Mouse (Mus musculus) NIH3T3 (cell line): ENCODE measurements around the gene Cbx7.
A peak's percentile ranks its signal among the peaks of the same experiment; 100 is the strongest.

Experiments
- DNase-seq: peaks from one replicate; pipeline ENCODE4 v3.0.0-alpha.2; 2012; ENCODE audit warnings: low read depth

The Cbx7 gene

GRCm38 (mm10) chr15:79970940-79971339, at the start of gene Cbx7:
Cbx7 (minus strand) TSS chr15:79971119.
- no peak for DNase-seq

DNA sequence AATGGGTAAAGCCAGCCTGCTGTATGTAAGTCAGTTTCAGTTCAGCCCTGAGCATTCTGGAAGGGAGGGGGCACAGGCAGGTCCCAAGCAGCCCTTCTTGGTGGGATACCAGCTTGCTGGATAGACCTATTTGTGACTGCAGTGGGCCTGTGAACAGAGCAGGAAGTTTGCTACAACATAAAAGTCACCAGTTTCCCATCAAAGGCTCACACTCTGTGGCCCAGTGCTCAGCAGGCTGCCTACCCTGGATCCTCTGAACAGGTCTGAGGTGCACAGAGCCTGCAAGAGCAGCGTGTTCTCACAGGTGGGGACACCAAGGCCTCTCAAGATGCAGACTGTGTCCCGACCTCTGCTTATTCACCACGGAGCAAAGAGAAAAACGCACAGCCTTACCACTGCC, 49.6 kb upstream of the Cbx7 start:
- no peak for DNase-seq

GRCm38 (mm10) chr15:80019625-80020024, 48.7 kb upstream of the Cbx7 start:
- no peak for DNase-seq

DNA sequence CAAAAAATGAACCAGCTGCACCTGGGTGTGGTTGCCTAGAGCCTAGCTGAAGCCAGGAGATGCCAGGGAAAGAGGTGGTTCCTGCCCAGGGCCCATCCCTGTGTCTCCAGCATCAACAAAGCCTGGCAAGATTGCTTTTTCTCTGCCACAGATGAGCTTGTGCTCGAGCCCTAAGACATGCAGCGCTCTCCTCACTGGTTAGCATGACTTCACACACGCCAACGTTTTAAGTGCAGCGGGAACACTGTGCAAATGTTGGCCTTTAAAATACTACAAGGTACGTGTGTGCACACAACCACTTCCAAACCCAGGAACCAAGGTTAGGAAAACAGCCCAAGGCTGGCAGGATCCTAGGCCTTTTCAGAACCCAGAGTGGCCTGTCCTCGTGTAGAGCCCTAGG, 48.3 kb upstream of the Cbx7 start:
- DNase-seq: no peak

DNA sequence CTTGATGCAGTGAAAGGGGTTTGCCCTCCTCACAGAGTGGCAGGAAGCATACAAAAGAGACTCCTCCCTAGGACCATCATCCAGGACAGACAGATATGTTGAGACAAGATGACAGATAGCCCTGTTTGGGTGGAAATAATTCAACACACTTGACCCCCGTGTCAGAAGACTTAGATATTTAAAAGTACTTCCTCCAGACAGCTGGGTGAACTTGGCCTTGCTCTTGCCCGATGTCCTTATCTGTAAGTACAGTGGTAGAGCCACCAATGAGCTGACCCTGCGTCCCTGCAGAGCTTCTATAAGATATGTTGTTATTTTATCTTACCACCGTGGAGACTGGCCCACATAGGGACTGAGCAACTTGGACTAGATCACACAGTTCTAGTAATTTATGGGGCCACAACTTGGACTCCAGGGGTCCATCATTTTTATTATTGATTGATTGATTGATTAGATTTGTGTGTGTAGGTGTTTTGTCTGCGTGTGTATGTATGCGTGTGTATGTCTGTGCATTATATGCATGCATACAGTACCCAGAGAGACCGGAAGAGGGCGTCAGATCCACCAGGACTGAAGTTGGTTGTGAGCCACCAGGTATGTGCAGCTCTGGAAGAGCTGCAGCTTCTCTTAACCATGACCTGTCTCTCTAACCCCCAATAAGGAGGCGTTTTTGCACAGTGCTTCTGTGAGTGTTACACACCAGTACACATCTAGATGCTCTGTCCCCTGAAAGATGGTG, 45.8 kb upstream of the Cbx7 start:
- DNase-seq: no peak

DNA sequence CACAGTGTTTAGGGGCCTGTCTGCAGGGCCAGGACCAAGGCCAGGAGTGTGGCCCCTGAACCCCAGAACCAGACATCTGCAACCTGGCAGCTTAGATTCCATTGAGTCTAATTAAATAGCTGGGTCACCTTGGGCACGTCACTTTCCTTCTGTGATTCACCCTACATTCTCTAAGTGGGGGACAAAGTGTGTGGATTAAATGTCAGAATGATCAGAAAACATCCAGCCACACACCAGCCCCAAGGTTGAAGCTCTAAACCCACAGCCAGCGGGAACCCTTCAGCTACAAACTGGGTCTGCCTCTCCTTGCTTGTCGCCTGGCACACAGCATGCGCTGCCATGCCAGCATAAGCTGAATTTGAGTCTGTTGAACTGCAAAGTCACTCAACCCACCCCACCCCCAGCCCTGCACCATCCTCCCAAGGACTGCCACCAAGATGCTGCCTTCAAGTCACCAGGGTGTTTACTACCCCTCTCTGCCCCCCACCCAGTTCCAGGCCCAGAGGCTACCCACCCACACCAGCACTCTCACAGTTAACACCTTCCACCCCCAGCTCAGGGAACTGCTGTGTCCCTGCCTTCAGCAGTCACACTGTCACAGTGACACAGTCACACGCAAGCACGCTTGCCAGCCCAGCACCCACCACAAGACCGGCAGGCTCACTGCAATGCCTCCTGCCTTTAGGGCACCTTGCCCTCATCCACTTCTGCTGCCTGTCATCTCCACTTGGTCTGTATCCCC, 44.5 kb upstream of the Cbx7 start:
- DNase-seq: no peak

DNA sequence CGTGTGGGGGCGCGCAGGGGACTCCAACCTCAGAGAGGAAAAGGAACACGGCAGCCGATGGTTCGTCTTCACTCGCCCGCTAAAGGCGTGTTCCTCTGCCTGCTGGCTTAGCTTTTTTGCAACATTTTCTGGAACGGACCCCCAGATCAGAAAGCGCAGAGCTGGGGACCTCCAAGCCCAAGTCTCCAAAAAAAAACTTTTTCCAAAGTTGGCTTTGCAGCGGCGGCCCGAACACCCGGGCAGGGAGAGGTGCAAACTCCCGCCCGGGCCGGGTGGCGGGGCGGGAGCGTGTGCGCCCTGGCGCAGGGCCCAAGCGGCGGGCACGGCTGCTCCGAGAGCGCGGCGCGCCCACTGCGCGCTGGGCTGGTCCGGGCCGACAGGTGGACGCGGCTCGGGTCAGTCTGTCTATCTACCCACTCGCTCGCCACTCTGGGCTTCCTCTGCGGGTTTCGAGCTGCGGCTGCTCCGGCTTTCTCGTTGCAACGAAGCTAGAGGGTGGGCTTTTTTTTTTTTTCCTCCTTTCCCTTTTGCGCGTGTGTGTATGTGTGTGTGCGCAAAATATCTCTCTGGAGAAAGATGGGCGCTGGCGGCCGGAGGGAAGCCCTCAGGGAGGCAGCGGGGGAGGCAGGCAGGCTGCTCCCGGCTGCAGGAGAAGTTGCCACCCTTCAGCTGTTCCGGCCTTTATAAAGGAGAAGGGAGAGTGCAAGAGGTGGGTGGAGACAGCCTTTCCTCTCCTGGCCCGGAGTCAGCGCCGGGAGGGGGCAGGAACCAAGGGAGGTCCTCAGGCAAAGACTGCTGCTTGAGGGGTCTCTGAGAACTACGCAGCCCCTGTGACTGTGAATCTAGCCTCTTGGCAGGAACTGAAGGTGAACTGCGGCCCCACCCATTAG, 43.6 kb upstream of the Cbx7 start, which contains the start of gene Pdgfb:
Pdgfb (minus strand) TSS at position 657 of the 890 bp plus-strand sequence.
- DNase-seq: no peak

GRCm38 (mm10) chr15:80014031-80014320, 43.1 kb upstream of the Cbx7 start:
- no peak for DNase-seq

- no peak for DNase-seq
These were observed 42.5 kb upstream of the Cbx7 start for GRCm38 (mm10) chr15:80013256-80014030.

- no peak for DNase-seq
These were observed 41.7 kb upstream of the Cbx7 start for GRCm38 (mm10) chr15:80012527-80013201.

GRCm38 (mm10) chr15:80011778-80012526, 41.0 kb upstream of the Cbx7 start:
- DNase-seq: no peak

DNA sequence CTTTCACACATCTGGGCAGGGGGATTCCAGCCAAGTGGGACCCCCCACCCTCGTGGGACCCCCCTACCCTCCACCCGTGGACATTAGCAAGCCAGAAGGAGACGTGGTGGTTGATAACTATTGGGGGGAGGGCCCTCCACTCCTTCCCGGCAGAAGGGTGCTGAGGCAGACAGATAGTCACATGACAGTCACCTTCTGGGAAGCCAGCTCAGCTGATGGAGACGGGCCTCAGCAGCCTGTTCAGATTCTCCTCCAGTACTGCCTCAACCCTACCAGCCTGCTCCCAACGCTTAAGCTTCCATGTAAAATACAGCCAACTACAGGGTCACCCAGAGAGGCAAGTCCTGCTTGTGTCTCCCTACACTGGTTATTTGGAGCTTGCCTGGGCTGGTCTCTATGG, 40.3 kb upstream of the Cbx7 start:
- DNase-seq: no peak

GRCm38 (mm10) chr15:80010182-80010558, 39.3 kb upstream of the Cbx7 start:
- peak; percentile 48 for DNase-seq

- no peak for DNase-seq
These were observed 38.7 kb upstream of the Cbx7 start for GRCm38 (mm10) chr15:80009421-80010181.

- no peak for DNase-seq
These were observed 37.5 kb upstream of the Cbx7 start for GRCm38 (mm10) chr15:80008461-80008860.

DNA sequence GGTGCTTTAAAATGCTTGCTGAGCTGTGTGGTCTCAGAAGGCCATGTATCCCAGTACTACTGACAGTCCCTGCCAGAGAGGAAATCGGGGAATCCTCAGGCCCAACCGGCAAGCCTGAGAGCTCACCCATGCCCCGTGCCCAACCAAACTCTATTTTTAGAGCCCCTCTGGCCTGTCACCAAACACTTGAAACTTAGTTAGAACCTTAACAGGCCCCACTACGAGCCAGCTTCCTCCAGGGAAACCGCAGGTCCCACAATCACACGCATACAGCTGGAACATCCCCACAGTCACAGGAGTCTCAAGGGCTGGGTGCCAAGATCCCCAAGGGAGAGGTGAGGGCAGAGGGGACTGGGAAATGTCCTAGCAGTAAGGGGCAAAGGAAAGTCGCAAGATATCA, 35.2 kb upstream of the Cbx7 start:
- DNase-seq: no peak

DNA sequence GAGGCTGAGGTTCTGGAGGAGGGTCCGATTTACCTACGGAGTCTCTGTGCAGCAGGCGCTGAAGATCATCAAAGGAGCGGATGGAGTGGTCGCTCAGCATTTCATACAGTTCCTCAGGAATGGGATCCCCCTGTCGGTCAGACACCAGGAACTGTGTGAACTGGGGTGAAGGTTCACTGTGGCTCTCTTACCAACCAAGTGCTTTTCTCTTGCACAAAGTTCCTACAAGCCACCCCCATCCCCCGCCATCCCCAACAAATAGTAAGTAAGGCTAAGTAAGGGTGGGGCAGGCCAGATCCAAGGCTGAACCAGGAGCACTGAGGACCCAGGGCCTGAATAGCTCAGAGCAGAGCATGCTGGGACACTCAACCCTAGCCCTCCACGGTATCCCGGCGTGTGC, 34.5 kb upstream of the Cbx7 start:
- no peak for DNase-seq

GRCm38 (mm10) chr15:80004644-80005340, 33.9 kb upstream of the Cbx7 start:
- DNase-seq: no peak

GRCm38 (mm10) chr15:80003581-80003980, 32.7 kb upstream of the Cbx7 start:
- DNase-seq: no peak
